Mouse (Mus musculus): Measurements from ENCODE around the gene Edc3. TPM values are rescaled to one million over a fixed set of nuclear protein-coding genes. Genes with fewer than 3 reads are reported as not detected.

Gene Edc3
- polyA plus RNA-seq, 1 experiment from 2014 or later, result 17.0 TPM

DNA sequence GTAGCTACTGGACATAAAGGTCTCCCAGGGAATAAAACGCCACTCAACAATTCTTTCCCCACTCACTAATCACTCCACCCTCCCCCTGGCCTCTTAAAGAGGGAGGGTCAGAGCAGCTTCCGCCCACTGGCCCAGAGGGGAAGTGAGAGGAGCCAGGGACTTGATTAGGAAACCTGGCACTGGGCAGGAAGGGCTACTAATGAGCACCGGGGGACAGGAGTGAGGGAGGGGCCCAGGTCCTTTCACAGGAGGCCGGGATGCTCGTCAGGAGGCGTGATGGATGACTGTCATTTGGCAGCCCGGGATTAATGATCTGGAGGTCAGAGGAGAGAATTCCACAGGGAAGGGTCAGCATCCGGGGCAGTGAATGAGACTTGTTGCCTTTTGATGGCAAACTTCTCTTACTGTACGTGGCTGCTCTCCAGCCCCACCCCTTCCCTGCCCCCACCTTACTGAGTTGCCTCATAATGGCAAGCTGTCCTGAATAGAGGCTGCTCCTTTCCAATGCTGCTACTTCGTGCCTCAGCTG lies 90.4 kb downstream of the Edc3 start:
- no peaks in the 10 kb centered on the region for H3K27me3 ChIP-seq (ENCODE audit: control insufficient read depth, insufficient read depth, low read depth, low read length)
- H3K27ac ChIP-seq (ENCODE audit: low read length), result 0 out of 2 replicates have a peak overlapping the region, but pooled peaks have one; percentile 4
- 56% methylated on average over 10 of the region's 10 CpGs for WGBS (ENCODE audit: insufficient replicate concordance)
- peaks cover 24% of the 10 kb centered on the region for H3K36me3 ChIP-seq (ENCODE audit: control insufficient read depth, insufficient read depth)
- no peak overlapping the region for H3K4me3 ChIP-seq (ENCODE audit: low read depth, low read length)
- peaks cover 16% of the 10 kb centered on the region for H3K4me1 ChIP-seq (ENCODE audit: control insufficient read depth, low read depth, low read length)
- peak; percentile 47; the same call in 1 of the 2 replicates for ATAC-seq (ENCODE audit: low read depth)
- H3K9me3 ChIP-seq (replicated peaks; ENCODE audit: control insufficient read depth, low read length), result no peaks in the 10 kb centered on the region
- H3K4me2 ChIP-seq (ENCODE audit: low read depth, low read length), result no peak overlapping the region
- no peak overlapping the region for H3K9ac ChIP-seq (ENCODE audit: low read depth, low read length)

DNA sequence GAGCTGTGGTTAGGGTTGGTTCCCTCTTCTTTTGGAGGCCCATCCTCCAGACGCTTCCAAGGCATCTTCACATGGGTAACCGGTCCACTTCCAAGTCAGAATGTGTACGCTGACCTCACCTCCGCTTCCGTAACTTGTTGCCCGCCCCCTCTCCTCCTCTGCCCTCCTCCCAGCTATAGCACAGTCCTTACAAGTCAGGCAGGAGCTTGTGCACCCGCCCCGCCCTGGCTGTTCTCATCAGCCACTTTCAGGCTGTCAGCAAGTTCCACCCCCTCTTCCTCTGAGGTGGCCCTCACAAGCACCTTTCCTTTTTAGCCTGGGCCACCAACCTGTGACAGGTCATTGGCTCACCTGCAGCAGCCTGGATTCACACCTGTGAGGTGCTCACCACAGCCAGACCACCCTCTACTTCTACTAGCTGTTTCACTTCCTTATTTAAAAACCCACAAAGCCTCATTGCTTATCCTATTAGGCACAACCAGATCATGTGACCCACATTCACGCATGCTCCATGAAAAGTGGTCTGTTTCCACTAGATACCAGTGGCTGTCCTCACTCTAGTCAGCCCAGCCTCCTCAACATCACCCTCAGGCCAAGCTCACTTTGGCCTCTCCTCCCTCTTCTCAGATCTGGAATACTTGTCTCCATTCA lies 92.1 kb downstream of the Edc3 start:
- whole genome bisulfite sequencing (ENCODE audit: insufficient replicate concordance), result 53% methylated on average over 9 of the region's 9 CpGs
- Histone ChIP-seq H3K36me3 (ENCODE audit: control insufficient read depth, insufficient read depth) (peaks cover 19% of the 10 kb centered on the region), H3K4me2 (ENCODE audit: low read depth, low read length) (no peak overlapping the region), H3K4me1 (ENCODE audit: control insufficient read depth, low read depth, low read length) (peaks cover 16% of the 10 kb centered on the region), H3K27ac (ENCODE audit: low read length) (no peak overlapping the region), H3K27me3 (ENCODE audit: control insufficient read depth, insufficient read depth, low read depth, low read length) (no peaks in the 10 kb centered on the region), H3K4me3 (ENCODE audit: low read depth, low read length) (no peak overlapping the region), H3K9me3 (replicated peaks; ENCODE audit: control insufficient read depth, low read length) (no peaks in the 10 kb centered on the region), H3K9ac (ENCODE audit: low read depth, low read length) (no peak overlapping the region)
- ATAC-seq (ENCODE audit: low read depth), result peak; percentile 47

Other genes with a start within 250 kb of the Edc3 start
- gene Scamp5, start 240.5 kb upstream of the Edc3 start, polyA plus RNA-seq (2015; fragmentation: Nextera tagmentation; extraction: Ambion mirVana), result 7.8 and 7.9 TPM in 2 replicates
- gene Rpp25, start 204.5 kb upstream of the Edc3 start, polyA plus RNA-seq (2015; fragmentation: Nextera tagmentation; extraction: Ambion mirVana), result 0.41 and 0.57 TPM in 2 replicates
- gene Cox5a, start 187.3 kb upstream of the Edc3 start, polyA plus RNA-seq (2015; fragmentation: Nextera tagmentation; extraction: Ambion mirVana), result 266 and 275 TPM in 2 replicates
- 5.3 and 5.7 TPM in 2 replicates for gene Fam219b, start 171.0 kb upstream of the Edc3 start, polyA plus RNA-seq (2015; fragmentation: Nextera tagmentation; extraction: Ambion mirVana)
- gene Mpi, start 155.8 kb upstream of the Edc3 start, polyA plus RNA-seq (2015; fragmentation: Nextera tagmentation; extraction: Ambion mirVana), result 9.9 and 12.3 TPM in 2 replicates
- gene Scamp2, start 147.6 kb upstream of the Edc3 start, polyA plus RNA-seq (2015; fragmentation: Nextera tagmentation; extraction: Ambion mirVana), result 23.6 and 26.2 TPM in 2 replicates
- gene Ulk3, start 119.1 kb upstream of the Edc3 start, polyA plus RNA-seq (2015; fragmentation: Nextera tagmentation; extraction: Ambion mirVana), result 5.2 and 5.5 TPM in 2 replicates
- not detected in 2 replicates for gene Cplx3, start 102.3 kb upstream of the Edc3 start, polyA plus RNA-seq (2015; fragmentation: Nextera tagmentation; extraction: Ambion mirVana)
- gene Lman1l, start 87.8 kb upstream of the Edc3 start, polyA plus RNA-seq (2015; fragmentation: Nextera tagmentation; extraction: Ambion mirVana), result not detected in 2 replicates
- gene Csk, start 54.9 kb upstream of the Edc3 start, polyA plus RNA-seq (2015; fragmentation: Nextera tagmentation; extraction: Ambion mirVana), result 13.3 and 13.5 TPM in 2 replicates
- 0.12 TPM in 2 replicates for gene Cyp1a2, start 24.8 kb upstream of the Edc3 start, polyA plus RNA-seq (2015; fragmentation: Nextera tagmentation; extraction: Ambion mirVana)
- 0.05 and 0.07 TPM in 2 replicates for gene Cyp1a1, start 20.6 kb upstream of the Edc3 start, polyA plus RNA-seq (2015; fragmentation: Nextera tagmentation; extraction: Ambion mirVana)
- 93.5 and 104 TPM in 2 replicates for gene Clk3, start 57.3 kb downstream of the Edc3 start, polyA plus RNA-seq (2015; fragmentation: Nextera tagmentation; extraction: Ambion mirVana)
- gene Arid3b, start 128.3 kb downstream of the Edc3 start, polyA plus RNA-seq (2015; fragmentation: Nextera tagmentation; extraction: Ambion mirVana), result 8.8 and 11.0 TPM in 2 replicates
- 50.4 and 50.5 TPM in 2 replicates for gene Ubl7, start 202.4 kb downstream of the Edc3 start, polyA plus RNA-seq (2015; fragmentation: Nextera tagmentation; extraction: Ambion mirVana)
- gene Sema7a, start 231.6 kb downstream of the Edc3 start, polyA plus RNA-seq (2015; fragmentation: Nextera tagmentation; extraction: Ambion mirVana), result 0.04 TPM in 1 of 2 replicates, not detected in the other

Data from liver, embryonic 16.5 days (tissue).